Mouse (Mus musculus) megakaryocyte, embryonic 14.5 days (primary cell): ENCODE results near the gene Acot7. TPM values are rescaled to one million over a fixed set of nuclear protein-coding genes. Genes with fewer than 3 reads are reported as not detected.

Experiments
- H3K27me3 ChIP-seq: replicated peaks from 2 replicates; pipeline ENCODE3; 2012; ENCODE audit warnings: inconsistent platforms
- H3K36me3 ChIP-seq: replicated peaks from 2 replicates; pipeline ENCODE3; 2012; ENCODE audit warnings: low read length, inconsistent platforms, mixed read lengths
- H3K4me1 ChIP-seq: 2 replicates; pipeline ENCODE4 v1.6.1; 2012; ENCODE audit warnings: inconsistent platforms
- H3K4me3 ChIP-seq: replicated peaks from 2 replicates; pipeline ENCODE3; 2012; ENCODE audit warnings: moderate library complexity, mild to moderate bottlenecking, inconsistent platforms
- H3K9me3 ChIP-seq: 2 replicates; pipeline ENCODE4 v1.6.1; 2012; ENCODE audit warnings: inconsistent platforms
- FLI1 ChIP-seq: IDR thresholded peaks from 2 replicates; pipeline ENCODE4 v1.6.1; 2012; ENCODE audit warnings: low read length, inconsistent platforms, mixed read lengths
- GATA1 ChIP-seq: IDR thresholded peaks from 3 replicates; pipeline ENCODE4 v1.6.1; 2012; ENCODE audit warnings: mixed read lengths, low read length, inconsistent platforms, borderline replicate concordance
- polyA plus RNA-seq: library from polyadenylated mRNA; stranded (reverse); fragments of >175 nt; gene quantifications from 2 replicates; pipeline ENCODE4 v1.2.3, GENCODE M21; 2012; ENCODE audit warnings: low replicate concordance; ENCODE audit not compliant: insufficient read depth

The Acot7 gene
- polyA plus RNA-seq, 1 experiment, result 103 TPM

DNA sequence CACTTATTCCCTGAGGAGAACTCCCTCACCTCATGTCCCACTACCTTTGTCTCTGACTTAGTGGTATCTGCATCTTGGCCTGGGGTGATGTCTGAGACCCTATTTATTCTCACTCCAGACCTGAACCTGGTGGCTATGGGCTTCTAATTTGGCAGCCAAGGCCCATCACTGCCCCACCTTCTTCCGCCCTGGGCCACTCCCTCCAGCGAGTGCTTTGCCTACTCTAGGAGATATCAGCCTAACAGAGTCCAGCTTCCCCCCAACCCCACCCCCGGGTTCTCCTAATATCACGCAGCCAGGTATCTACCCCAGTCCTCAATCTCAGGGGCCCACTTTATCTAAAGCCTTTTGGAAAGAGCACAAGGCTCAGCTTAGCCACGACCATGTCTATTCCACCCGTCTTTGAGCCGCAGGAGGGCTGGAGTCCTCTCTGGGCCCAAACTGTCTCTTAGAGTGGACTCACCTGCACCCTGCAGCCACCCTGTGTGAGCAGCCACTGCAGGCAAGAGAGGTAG, 26.4 kb upstream of the Acot7 start:
- Histone ChIP-seq H3K27me3 (peaks cover 72% of the 10 kb centered on the region), H3K36me3 (no peaks in the 10 kb centered on the region), H3K9me3 (no peaks in the 10 kb centered on the region), H3K4me1 (peaks cover 51% of the 10 kb centered on the region), H3K4me3 (peak overlapping the region; percentile 85)
- TF ChIP-seq FLI1 (no peak), GATA1 (no peak)

DNA sequence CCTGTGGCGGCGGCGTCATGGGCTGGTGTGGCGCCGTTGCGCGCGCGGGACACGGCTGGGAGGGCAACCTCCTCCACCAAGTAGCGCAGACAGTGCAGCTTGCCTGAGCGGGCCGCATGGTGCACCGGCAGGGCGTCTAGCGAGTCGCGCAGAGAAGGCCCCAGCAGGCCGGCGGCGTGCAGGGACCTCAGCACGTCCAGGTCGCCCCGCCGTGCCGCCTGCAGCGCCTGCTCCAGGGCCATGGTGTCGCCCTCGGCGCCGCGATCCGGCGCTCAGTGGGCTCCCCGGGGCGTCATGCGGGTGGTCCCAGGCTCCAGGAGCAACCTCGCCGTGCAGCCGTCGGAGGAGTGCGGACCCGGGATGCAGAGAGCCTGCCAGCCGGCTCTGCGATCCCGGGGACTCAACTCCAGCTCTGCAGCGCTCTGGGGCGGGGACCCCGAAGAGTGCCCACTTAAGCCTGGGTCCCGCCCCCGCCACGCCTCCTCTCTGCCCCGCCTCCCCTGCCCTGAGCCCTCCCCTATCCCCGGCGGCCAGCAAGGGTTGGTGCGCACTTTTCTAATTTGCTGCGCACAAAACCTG, 25.9 kb upstream of the Acot7 start, which contains the start of gene Espn:
Espn (minus strand) TSS at position 406 of the 579 bp plus-strand sequence.
- H3K36me3 ChIP-seq, result no peaks in the 10 kb centered on the region
- no peaks in the 10 kb centered on the region for H3K9me3 ChIP-seq
- peak within 1 kb of the TSS; percentile 85 for H3K4me3 ChIP-seq
- TF ChIP-seq FLI1, result no peak
- TF ChIP-seq GATA1, result no peak
- peaks cover 67% of the 10 kb centered on the region for H3K27me3 ChIP-seq
- peaks cover 51% of the 10 kb centered on the region for H3K4me1 ChIP-seq

DNA sequence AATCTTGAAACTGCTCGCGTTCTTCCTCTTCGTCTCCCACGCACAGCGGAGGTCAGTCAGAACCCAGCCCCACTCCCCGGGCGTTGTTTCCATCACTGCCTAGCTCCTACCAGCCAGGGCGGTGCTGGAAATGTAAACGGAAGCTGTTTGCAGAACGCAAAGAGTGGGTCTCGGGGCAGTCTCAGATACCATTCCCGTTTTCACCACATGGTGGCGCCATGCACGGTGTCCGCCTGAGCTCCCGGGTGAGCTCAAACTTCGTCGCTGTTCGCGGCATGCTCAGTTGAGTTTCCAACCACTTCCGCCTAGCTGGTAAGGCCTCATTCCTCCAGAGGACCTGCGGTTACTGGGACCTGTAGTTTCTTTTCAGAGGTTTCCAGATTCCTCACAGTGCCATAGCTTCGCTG, 24.2 kb upstream of the Acot7 start:
- Histone ChIP-seq H3K9me3 (no peaks in the 10 kb centered on the region), H3K27me3 (peaks cover 67% of the 10 kb centered on the region), H3K36me3 (no peaks in the 10 kb centered on the region), H3K4me3 (peak overlapping the region; percentile 88), H3K4me1 (peaks cover 66% of the 10 kb centered on the region)
- TF ChIP-seq FLI1 (no peak), GATA1 (no peak)

DNA sequence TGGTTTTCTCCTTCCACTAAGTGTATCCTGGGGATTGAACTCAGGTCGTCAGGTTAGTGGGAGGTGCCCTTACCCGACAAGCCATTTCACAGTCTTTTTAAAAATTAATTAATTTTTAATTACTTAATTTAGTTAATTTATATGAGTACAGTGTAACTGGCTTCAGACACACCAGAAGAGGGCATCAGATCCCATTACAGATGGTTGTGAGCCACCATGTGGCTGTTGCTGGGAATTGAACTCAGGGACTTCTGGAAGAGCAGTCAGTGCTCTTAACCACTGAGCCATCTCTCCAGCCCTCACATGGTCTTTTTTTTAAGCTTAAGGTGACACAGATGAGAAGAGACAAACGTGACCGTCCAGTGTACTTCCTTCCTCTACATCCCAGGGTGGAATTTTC, 22.9 kb upstream of the Acot7 start:
- H3K36me3 ChIP-seq, result no peaks in the 10 kb centered on the region
- no peak overlapping the region for H3K4me3 ChIP-seq
- no peaks in the 10 kb centered on the region for H3K9me3 ChIP-seq
- H3K27me3 ChIP-seq, result peaks cover 67% of the 10 kb centered on the region
- H3K4me1 ChIP-seq, result peaks cover 75% of the 10 kb centered on the region
- TF ChIP-seq GATA1 (no peak), FLI1 (no peak)

DNA sequence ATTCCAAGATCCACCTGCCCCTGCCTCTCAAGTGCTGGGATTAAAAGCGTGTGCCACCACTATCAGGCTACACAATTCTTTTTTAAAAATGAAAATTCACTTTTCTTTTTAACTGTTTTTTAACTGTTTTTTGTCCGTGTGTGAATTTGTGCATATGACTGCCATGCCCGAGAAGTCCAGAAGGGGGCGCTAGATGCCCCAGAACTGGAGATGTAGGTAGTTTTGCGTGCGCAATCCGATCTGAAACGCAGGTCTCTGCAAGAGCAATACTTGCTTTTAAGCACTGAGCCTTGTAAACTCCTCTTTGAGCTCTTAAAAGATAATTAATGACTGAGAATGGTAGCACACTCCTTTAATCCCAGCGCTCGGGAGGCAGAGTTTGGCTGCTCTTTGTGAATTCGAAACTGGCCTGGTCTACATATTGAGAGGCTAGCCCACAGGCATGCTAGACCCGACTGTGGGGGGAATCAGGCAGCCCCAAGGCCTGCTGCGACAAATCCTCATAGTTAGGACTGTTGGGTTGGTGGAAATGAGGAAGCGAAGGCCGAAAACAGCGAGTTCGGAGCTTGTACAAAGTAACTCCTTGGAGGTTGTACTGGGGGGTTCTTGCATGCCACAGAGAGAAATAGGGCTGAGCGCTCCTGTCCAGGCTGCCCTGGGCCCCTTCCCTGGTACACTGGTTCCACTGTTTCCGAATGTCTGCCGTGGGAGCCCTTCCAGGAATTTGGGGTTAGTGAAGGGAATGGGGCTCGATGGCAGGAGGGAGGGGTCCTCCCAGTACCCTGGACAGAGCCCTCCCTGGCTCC, 20.0 kb upstream of the Acot7 start:
- Histone ChIP-seq H3K4me1 (peaks cover 55% of the 10 kb centered on the region), H3K27me3 (peaks cover 70% of the 10 kb centered on the region), H3K9me3 (no peaks in the 10 kb centered on the region), H3K4me3 (peak overlapping the region; percentile 89), H3K36me3 (no peaks in the 10 kb centered on the region)
- no peak for TF ChIP-seq GATA1
- no peak for TF ChIP-seq FLI1

DNA sequence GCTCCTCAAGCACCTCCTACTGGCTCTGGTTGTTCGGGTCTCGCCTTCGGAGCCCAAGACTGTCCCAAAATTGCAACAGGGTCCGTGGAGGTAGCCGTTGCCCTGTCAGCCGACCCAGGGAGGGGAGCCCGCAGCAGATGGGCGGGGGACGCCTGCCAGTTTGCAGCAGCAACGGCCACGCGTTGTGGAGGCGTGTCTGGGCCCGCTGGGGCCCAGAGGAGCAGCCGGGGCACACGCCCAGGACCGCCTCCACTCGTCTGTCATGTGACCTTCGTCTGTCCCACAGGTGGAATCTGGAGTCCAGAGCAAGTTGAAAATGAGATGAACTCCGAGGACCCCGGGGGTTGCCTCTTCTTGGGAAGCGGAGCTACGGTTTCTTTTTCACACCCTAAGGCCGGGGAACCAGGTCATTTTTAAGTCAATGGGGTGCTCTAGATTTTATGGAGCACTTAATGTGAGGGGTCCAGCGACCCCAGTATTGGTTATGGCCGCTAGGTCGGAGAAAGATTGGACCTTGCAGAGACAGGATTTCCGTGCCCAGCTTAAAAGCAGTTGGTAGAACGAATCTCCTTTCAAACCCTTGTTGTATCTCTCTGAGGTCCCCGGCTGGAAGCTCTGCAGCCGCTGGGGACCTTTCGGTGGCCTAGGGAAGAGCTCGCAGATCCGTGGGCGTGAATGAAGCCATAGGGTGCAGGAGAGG, 19.2 kb upstream of the Acot7 start, which contains the start of gene Hes2:
Hes2 (plus strand) TSS at position 283 of the 700 bp plus-strand sequence.
- Histone ChIP-seq H3K27me3 (peaks cover 68% of the 10 kb centered on the region), H3K4me1 (peaks cover 51% of the 10 kb centered on the region), H3K36me3 (no peaks in the 10 kb centered on the region), H3K9me3 (peaks cover 3% of the 10 kb centered on the region), H3K4me3 (peak within 1 kb of the TSS; percentile 89)
- no peak for TF ChIP-seq FLI1
- TF ChIP-seq GATA1, result no peak

DNA sequence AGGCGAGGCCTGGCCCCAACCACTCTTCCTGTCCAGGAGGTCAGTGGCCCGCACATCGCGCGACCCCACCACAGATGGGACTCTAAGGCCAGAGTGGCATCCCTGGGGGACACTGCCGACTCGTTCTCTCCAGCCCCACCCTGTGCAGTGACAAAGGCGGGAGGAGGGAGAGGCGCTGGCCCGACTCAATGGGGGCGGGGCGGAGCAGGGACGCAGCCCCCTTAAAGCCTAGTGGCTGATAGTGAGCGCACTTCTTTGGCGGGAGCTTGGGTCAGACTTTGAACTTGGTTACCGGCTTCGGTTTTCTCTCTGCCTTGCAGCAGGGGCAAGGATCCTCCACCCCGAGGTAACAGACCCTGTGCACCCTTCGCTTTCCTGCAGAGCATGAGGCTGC, 18.7 kb upstream of the Acot7 start:
- H3K27me3 ChIP-seq, result peaks cover 74% of the 10 kb centered on the region
- peak overlapping the region; percentile 89 for H3K4me3 ChIP-seq
- H3K9me3 ChIP-seq, result peaks cover 8% of the 10 kb centered on the region
- no peaks in the 10 kb centered on the region for H3K36me3 ChIP-seq
- peaks cover 48% of the 10 kb centered on the region for H3K4me1 ChIP-seq
- TF ChIP-seq GATA1, result no peak
- TF ChIP-seq FLI1, result no peak

DNA sequence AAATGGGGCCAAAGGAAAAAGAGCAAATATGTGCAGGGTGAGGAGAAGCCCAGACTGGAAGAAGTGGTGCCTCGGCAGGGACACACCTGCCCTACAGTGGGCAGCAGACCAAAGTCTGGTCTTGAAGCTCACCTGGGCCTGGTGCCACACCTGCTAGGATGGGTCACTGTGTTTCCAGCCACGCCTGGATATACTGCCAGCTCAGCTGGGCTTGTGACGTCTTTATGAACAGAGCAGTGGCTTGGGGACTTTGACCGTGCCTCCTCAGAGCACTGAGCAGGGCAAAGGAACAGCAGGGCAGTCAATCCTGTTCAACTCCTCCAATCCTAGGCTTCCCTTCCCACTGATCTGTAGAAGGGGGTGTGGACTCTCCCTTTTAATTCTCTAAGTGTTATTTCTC, 17.2 kb upstream of the Acot7 start:
- peaks cover 9% of the 10 kb centered on the region for H3K9me3 ChIP-seq
- H3K36me3 ChIP-seq, result no peaks in the 10 kb centered on the region
- peaks cover 71% of the 10 kb centered on the region for H3K27me3 ChIP-seq
- TF ChIP-seq GATA1 (no peak), FLI1 (no peak)
- H3K4me3 ChIP-seq, result no peak overlapping the region
- peaks cover 53% of the 10 kb centered on the region for H3K4me1 ChIP-seq

DNA sequence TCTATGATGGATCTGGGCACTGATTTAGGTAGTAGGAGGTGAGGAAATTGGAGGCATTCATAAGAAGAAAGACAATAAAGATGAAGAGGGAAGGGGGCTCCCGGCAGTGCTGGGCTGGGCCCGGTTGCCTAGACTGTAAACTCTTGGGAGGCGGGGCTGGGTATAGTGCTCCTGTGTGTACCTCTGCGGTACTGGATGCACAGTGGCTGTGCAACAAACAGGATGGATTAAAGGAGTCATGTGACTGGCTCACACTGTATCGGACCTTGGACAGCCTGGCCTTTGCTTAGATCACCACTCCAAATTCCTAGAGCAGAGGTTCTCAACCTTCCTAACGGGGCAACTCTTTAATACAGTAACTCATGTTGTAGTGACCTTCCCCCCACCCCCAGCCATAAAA, 16.3 kb upstream of the Acot7 start:
- Histone ChIP-seq H3K4me3 (no peak overlapping the region), H3K4me1 (peaks cover 57% of the 10 kb centered on the region), H3K9me3 (peaks cover 9% of the 10 kb centered on the region), H3K27me3 (peaks cover 69% of the 10 kb centered on the region), H3K36me3 (no peaks in the 10 kb centered on the region)
- TF ChIP-seq FLI1 (no peak), GATA1 (no peak)

DNA sequence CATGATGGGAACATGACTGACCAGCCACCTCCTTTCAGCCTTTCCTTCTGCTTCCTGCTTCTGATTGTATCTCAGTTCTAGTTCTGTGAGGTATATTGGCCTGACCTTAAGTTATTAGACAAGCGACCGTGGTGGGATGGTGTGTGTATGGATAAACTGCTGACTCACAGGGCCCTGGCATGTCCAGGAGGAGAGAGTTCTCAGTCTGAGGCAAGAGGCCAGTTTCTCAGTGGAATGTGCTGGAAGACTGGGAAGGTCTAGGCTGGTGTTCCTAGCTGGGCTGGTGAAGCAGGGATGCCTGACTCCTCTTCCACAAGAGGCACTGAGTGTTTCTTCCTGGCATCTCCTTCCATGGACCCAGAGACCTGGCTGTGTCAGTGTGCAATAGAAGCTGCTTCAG, 15.2 kb upstream of the Acot7 start:
- Histone ChIP-seq H3K27me3 (peaks cover 63% of the 10 kb centered on the region), H3K4me3 (no peak overlapping the region), H3K36me3 (no peaks in the 10 kb centered on the region), H3K9me3 (peaks cover 9% of the 10 kb centered on the region), H3K4me1 (peaks cover 52% of the 10 kb centered on the region)
- TF ChIP-seq FLI1 (no peak), GATA1 (no peak)
